Mouse (Mus musculus) heart, adult 2 months (tissue): ENCODE measurements around the gene Calm3. TPM values are rescaled to one million over a fixed set of nuclear protein-coding genes. Genes with fewer than 3 reads are reported as not detected.

Source experiments
- DNase-seq, 2 experiments: peaks; one replicate each; pipeline ENCODE4 v3.0.0; 2021
- H3K27ac ChIP-seq: fragments of 200-600 bp; 2 replicates; pipeline ENCODE4 v1.8.1; 2022
- H3K27me3 ChIP-seq: fragments of 200-500 bp; 2 replicates; pipeline ENCODE4 v1.6.1; 2012; ENCODE audit warnings: mild to moderate bottlenecking, low read length, inconsistent platforms, mixed read lengths; ENCODE audit not compliant: control insufficient read depth, insufficient read depth
- H3K36me3 ChIP-seq: fragments of 200-500 bp; 2 replicates; pipeline ENCODE4 v1.6.1; 2012; ENCODE audit warnings: low read length, inconsistent platforms; ENCODE audit not compliant: control insufficient read depth, insufficient read depth
- H3K4me1 ChIP-seq: fragments of 200-500 bp; 2 replicates; pipeline ENCODE4 v1.6.1; 2011; ENCODE audit warnings: low read length; ENCODE audit not compliant: control insufficient read depth, insufficient read depth
- H3K4me3 ChIP-seq: fragments of 200-600 bp; 2 replicates; pipeline ENCODE4 v1.8.1; 2022
- H3K79me2 ChIP-seq: fragments of 200-500 bp; replicated peaks from 2 replicates; pipeline ENCODE4 v1.6.1; 2012; ENCODE audit warnings: mild to moderate bottlenecking, inconsistent platforms, low read length, moderate library complexity, mixed read lengths; ENCODE audit not compliant: control insufficient read depth, insufficient read depth
- H3K9ac ChIP-seq: fragments of 200-500 bp; 2 replicates; pipeline ENCODE4 v1.6.1; 2012; ENCODE audit warnings: low read depth, mild to moderate bottlenecking, control low read depth, inconsistent platforms, low read length, mixed read lengths
- CTCF ChIP-seq: fragments of 200-600 bp; IDR thresholded peaks from 2 replicates; pipeline ENCODE4 v1.8.1; 2022; ENCODE audit warnings: antibody characterized with exemption, mild to moderate bottlenecking, moderate library complexity
- EP300 ChIP-seq: fragments of 200-500 bp; IDR thresholded peaks from 2 replicates; pipeline ENCODE4 v1.6.1; 2011; ENCODE audit warnings: low read depth, low read length, control low read depth; ENCODE audit not compliant: insufficient read depth
- POLR2A ChIP-seq: fragments of 200-500 bp; IDR thresholded peaks from 2 replicates; pipeline ENCODE4 v1.6.1; 2011; ENCODE audit warnings: mild to moderate bottlenecking, low read depth, low read length, control low read depth; ENCODE audit not compliant: insufficient read depth
- WGBS: fragments of 180-500 bp; shearing (Covaris S2); methylation state at CpG from one replicate; pipeline ENCODE4 v1.1.7; 2018; 5-methylcytosine and 5-hydroxymethylcytosine counted together
- intact Hi-C: fragments of 180-260 bp; cut with DNase I; formaldehyde crosslinking; loops from one replicate; pipeline ENCODE4 v1.15.1; 2025
- polyA plus RNA-seq: library from polyadenylated mRNA; depleted of rRNA; stranded (reverse); fragments of >200 nt; gene quantifications from 2 replicates; pipeline ENCODE4 v1.2.3, GENCODE M21; 2012
- total RNA-seq, 2 experiments: library from RNA; stranded (reverse); gene quantifications; 2 replicates each; pipeline ENCODE4 v1.2.3; 2021

The Calm3 gene
- total and polyA plus RNA-seq, 3 experiments: 163 to 175 (median 168) TPM

DNA sequence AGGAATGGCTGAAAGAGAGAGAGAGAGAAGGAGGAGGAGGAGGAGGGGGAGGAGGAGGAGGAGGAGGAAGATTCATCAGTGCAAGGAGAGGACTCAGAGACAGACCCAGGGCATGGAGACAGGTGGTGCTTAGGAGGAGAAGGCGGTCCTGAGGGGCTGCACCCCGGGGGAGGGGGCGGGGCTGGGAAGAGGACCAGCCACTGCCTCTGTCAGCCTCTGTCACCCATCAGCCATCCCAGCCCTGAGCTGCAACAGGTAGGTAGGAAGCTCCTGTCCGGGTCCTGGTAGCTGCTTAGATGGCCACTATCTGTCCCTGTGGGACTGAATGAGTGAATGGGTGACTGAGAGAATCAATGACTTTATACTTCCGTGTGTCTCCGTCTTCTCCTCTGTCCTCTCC, 30.3 kb downstream of the Calm3 start:
- H3K27ac ChIP-seq: no peak overlapping the region
- no peaks in the 10 kb centered on the region for H3K36me3 ChIP-seq
- no peak overlapping the region for H3K4me3 ChIP-seq
- no peaks in the 10 kb centered on the region for H3K79me2 ChIP-seq
- H3K4me1 ChIP-seq: no peaks in the 10 kb centered on the region; the same call in 1 of the 2 replicates
- TF ChIP-seq POLR2A (no peak), CTCF (no peak), EP300 (no peak)
- DNase-seq: no peak
- no peak overlapping the region for H3K9ac ChIP-seq
- intact Hi-C loops: loop anchor here (2.0 to 5.0 kb wide), 2 partner anchors 81 to 146 kb away; no protein-coding TSS in a partner anchor
- no peaks in the 10 kb centered on the region for H3K27me3 ChIP-seq
- WGBS: 25% methylated on average over 5 of the region's 6 CpGs

DNA sequence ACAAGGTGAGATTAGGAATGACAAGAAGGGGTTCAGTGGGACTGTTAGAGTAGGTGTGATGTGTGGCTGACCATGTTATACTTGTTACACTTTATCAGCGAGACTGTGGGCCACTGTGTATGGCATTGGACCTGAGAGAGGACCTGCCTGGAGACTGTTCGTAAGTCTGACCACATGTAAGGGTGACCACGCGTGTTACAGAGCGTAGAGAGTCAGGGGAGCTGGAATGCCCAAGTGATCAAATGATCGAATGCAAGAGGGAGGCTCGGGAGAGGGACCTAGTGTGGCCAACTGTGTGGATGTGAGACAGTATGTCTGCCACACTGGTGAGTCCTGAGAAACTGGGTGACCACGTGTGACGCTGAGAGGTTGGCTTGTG, 31.6 kb downstream of the Calm3 start:
- Histone ChIP-seq H3K4me1 (no peaks in the 10 kb centered on the region; the same call in 1 of the 2 replicates), H3K79me2 (no peaks in the 10 kb centered on the region), H3K27me3 (no peaks in the 10 kb centered on the region), H3K27ac (no peak overlapping the region), H3K9ac (no peak overlapping the region), H3K36me3 (no peaks in the 10 kb centered on the region), H3K4me3 (no peak overlapping the region)
- intact Hi-C loops: loop anchor here (1.0 to 5.0 kb wide), 3 partner anchors 18 to 145 kb away; no protein-coding TSS in a partner anchor
- no peak for DNase-seq
- WGBS: 37% methylated on average over 9 of the region's 9 CpGs
- no peak; the same call in 1 of the 2 replicates for TF ChIP-seq CTCF
- TF ChIP-seq EP300: no peak
- no peak for TF ChIP-seq POLR2A

- intact Hi-C loops: loop anchor here (1.0 to 5.0 kb wide), 4 partner anchors 17 to 144 kb away; no protein-coding TSS in a partner anchor
- H3K9ac ChIP-seq: 0 out of 2 replicates have a peak within 1 kb of the TSS, but pooled peaks have one; percentile 6
- H3K36me3 ChIP-seq: no peaks in the 10 kb centered on the region
- H3K79me2 ChIP-seq: no peaks in the 10 kb centered on the region
- TF ChIP-seq EP300 (peak; percentile 22; the same call in 1 of the 2 replicates), CTCF (peak; percentile 96), POLR2A (no peak)
- H3K27me3 ChIP-seq: no peaks in the 10 kb centered on the region
- peak within 1 kb of the TSS; percentile 58 for H3K27ac ChIP-seq
- WGBS: 2% methylated on average over 30 of the region's 30 CpGs
- no peaks in the 10 kb centered on the region; the same call in 1 of the 2 replicates for H3K4me1 ChIP-seq
- peak within 1 kb of the TSS; percentile 36 for H3K4me3 ChIP-seq
- peak; percentile 87 for DNase-seq
Measured at GRCm38 (mm10) chr7:16891641-16892351, 32.1 kb downstream of the Calm3 start, which contains the start of gene Gng8. Gene Gng8 (plus strand): TSS chr7:16891786.

DNA sequence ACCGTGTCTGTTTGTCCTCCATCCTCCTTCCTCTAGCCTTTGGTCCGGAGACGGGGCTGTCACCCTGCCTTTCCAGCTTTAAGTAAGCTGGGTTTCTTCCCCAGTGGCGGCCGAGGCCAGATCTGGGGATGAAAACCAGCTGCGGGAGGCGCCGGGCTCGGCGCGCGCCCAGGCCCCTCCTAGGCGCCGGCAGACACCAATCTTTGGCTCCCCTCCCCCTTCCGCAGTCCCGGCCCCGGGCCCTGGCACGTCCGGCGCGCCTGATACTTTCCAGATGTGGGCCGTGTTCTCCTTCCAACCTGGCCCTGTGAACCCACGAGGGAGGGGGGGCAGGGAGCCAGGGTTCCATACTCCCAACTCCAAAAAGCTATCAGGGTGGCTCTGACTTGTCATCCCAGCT, 33.0 kb downstream of the Calm3 start:
- H3K79me2 ChIP-seq: no peaks in the 10 kb centered on the region
- H3K4me1 ChIP-seq: no peaks in the 10 kb centered on the region; the same call in 1 of the 2 replicates
- H3K36me3 ChIP-seq: no peaks in the 10 kb centered on the region
- intact Hi-C loops: loop anchor here (1.0 to 5.0 kb wide), 2 partner anchors 68 to 144 kb away; no protein-coding TSS in a partner anchor
- peak; percentile 87 to 88 for DNase-seq
- H3K27me3 ChIP-seq: no peaks in the 10 kb centered on the region
- TF ChIP-seq CTCF: no peak
- TF ChIP-seq POLR2A: peak; percentile 43
- 0 out of 2 replicates have a peak, but pooled peaks have one; percentile 28 for TF ChIP-seq EP300
- H3K27ac ChIP-seq: peak overlapping the region; percentile 58
- H3K9ac ChIP-seq: no peak overlapping the region
- H3K4me3 ChIP-seq: no peak overlapping the region
- 2% methylated on average over 23 of the region's 23 CpGs for WGBS

DNA sequence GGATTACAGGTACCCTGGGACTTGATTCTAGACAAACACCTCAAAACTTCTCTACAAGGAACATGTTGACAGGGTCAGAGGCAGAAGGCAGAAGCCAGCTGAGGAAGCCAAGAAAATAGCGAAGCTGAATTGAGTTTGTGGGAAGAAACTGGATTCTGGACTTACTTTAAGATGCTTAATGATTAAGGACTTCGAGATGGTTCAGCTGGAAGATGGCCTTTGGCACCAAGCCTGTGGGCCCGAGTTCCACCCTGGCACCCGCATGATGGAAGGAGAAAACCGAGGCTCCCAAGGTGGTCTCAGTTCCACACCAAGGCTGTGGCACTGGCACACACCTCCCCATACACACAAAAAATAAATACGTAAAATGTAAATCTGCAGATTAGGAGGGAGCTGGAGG, 33.4 kb downstream of the Calm3 start:
- intact Hi-C loops: loop anchor here (5.0 kb wide), 1 partner anchor 143 kb away; no protein-coding TSS in a partner anchor
- WGBS: 44% methylated on average over 6 of the region's 6 CpGs
- H3K79me2 ChIP-seq: no peaks in the 10 kb centered on the region
- no peaks in the 10 kb centered on the region; the same call in 1 of the 2 replicates for H3K4me1 ChIP-seq
- TF ChIP-seq EP300 (no peak), POLR2A (no peak), CTCF (no peak)
- peak; percentile 64 to 65 for DNase-seq
- no peak overlapping the region for H3K9ac ChIP-seq
- H3K27ac ChIP-seq: peak overlapping the region; percentile 51; the same call in 1 of the 2 replicates
- H3K27me3 ChIP-seq: no peaks in the 10 kb centered on the region
- no peak overlapping the region for H3K4me3 ChIP-seq
- no peaks in the 10 kb centered on the region for H3K36me3 ChIP-seq

DNA sequence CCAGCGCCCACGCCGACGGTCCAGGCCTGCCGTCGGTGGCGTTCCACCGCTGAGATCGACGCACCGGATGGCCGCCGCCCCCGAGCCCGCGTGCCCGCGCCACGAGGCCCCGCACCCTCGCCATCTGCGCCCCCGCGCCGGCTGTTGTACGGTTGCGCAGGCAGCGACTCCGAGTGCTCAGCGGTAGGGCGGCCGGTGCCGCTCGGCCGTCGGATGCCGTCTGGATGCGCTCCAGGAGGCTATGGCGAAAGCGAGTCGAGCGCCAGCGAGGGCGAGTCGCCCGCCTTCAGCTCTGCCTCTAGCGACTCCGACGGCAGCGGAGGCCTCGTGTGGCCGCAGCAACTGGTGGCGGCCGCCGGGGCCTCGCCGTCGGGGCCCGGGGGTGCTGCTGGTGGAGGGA, 38.0 kb downstream of the Calm3 start:
- no peaks in the 10 kb centered on the region for H3K27me3 ChIP-seq
- H3K4me1 ChIP-seq: no peaks in the 10 kb centered on the region
- no peak for TF ChIP-seq POLR2A
- TF ChIP-seq CTCF: no peak
- no peak for TF ChIP-seq EP300
- no peaks in the 10 kb centered on the region for H3K79me2 ChIP-seq
- WGBS: 70% methylated on average over 59 of the region's 59 CpGs
- DNase-seq: no peak
- H3K27ac ChIP-seq: no peak overlapping the region
- no peaks in the 10 kb centered on the region for H3K36me3 ChIP-seq
- intact Hi-C loops: no loop called here
- no peak overlapping the region for H3K4me3 ChIP-seq
- no peak overlapping the region for H3K9ac ChIP-seq
